Mouse (Mus musculus): Measurements from ENCODE around the gene Dkc1. TPM values are rescaled to one million over a fixed set of nuclear protein-coding genes. Genes with fewer than 3 reads are reported as not detected.

Gene Dkc1
- polyA plus RNA-seq, 1 experiment from 2014 or later, result 208 TPM

- Histone ChIP-seq H3K27ac (ENCODE audit: low read depth, low read length) (no peak overlapping the region), H3K9me3 (ENCODE audit: control insufficient read depth, low read length) (no peaks in the 10 kb centered on the region), H3K4me1 (replicated peaks; ENCODE audit: control insufficient read depth, insufficient read depth, low read length) (no peaks in the 10 kb centered on the region), H3K27me3 (replicated peaks; ENCODE audit: control insufficient read depth, insufficient read depth, low read length) (no peaks in the 10 kb centered on the region), H3K4me2 (no peak overlapping the region; the same call in 1 of the 2 replicates), H3K36me3 (ENCODE audit: control insufficient read depth, insufficient read depth, low read length) (no peaks in the 10 kb centered on the region), H3K9ac (ENCODE audit: low read depth, low read length) (no peak overlapping the region), H3K4me3 (ENCODE audit: low read depth, low read length) (no peak overlapping the region)
- DNase-seq (ENCODE audit: low spot score) (no peak), ATAC-seq (replicated peaks; ENCODE audit: low FRiP score) (no peak)
- 36% methylated on average over 1 of the region's 1 CpGs for WGBS
These were observed 10.0 kb upstream of the Dkc1 start for GRCm38 (mm10) chrX:75085654-75086053.

- peak overlapping the region; percentile 84 for H3K9ac ChIP-seq (ENCODE audit: low read depth, low read length)
- 14% methylated on average over 23 of the region's 23 CpGs for WGBS
- ATAC-seq (replicated peaks; ENCODE audit: low FRiP score), result peak; percentile 40
- peak overlapping the region; percentile 67 for H3K27ac ChIP-seq (ENCODE audit: low read depth, low read length)
- DNase-seq (ENCODE audit: low spot score), result no peak
- H3K4me2 ChIP-seq, result peak overlapping the region; percentile 68
- H3K36me3 ChIP-seq (ENCODE audit: control insufficient read depth, insufficient read depth, low read length), result peaks cover 9% of the 10 kb centered on the region; the same call in 1 of the 2 replicates
- H3K27me3 ChIP-seq (replicated peaks; ENCODE audit: control insufficient read depth, insufficient read depth, low read length), result no peaks in the 10 kb centered on the region
- H3K4me1 ChIP-seq (replicated peaks; ENCODE audit: control insufficient read depth, insufficient read depth, low read length), result no peaks in the 10 kb centered on the region
- H3K9me3 ChIP-seq (ENCODE audit: control insufficient read depth, low read length), result no peaks in the 10 kb centered on the region
- H3K4me3 ChIP-seq (ENCODE audit: low read depth, low read length), result peak overlapping the region; percentile 67
These were observed 613 bp downstream of the Dkc1 start for GRCm38 (mm10) chrX:75096163-75096770.

GRCm38 (mm10) chrX:75098799-75099198 lies 3.1 kb downstream of the Dkc1 start:
- H3K4me2 ChIP-seq, result peak overlapping the region; percentile 46
- no peaks in the 10 kb centered on the region for H3K4me1 ChIP-seq (replicated peaks; ENCODE audit: control insufficient read depth, insufficient read depth, low read length)
- no peaks in the 10 kb centered on the region for H3K27me3 ChIP-seq (replicated peaks; ENCODE audit: control insufficient read depth, insufficient read depth, low read length)
- H3K4me3 ChIP-seq (ENCODE audit: low read depth, low read length), result no peak overlapping the region
- DNase-seq (ENCODE audit: low spot score), result no peak
- no peak overlapping the region for H3K9ac ChIP-seq (ENCODE audit: low read depth, low read length)
- 87% methylated on average over 8 of the region's 8 CpGs for WGBS
- no peaks in the 10 kb centered on the region for H3K9me3 ChIP-seq (ENCODE audit: control insufficient read depth, low read length)
- ATAC-seq (replicated peaks; ENCODE audit: low FRiP score), result no peak
- H3K36me3 ChIP-seq (ENCODE audit: control insufficient read depth, insufficient read depth, low read length), result peaks cover 9% of the 10 kb centered on the region; the same call in 1 of the 2 replicates
- H3K27ac ChIP-seq (ENCODE audit: low read depth, low read length), result no peak overlapping the region

- no peak overlapping the region for H3K27ac ChIP-seq (ENCODE audit: low read depth, low read length)
- ATAC-seq (replicated peaks; ENCODE audit: low FRiP score), result no peak
- H3K9ac ChIP-seq (ENCODE audit: low read depth, low read length), result no peak overlapping the region
- H3K36me3 ChIP-seq (ENCODE audit: control insufficient read depth, insufficient read depth, low read length), result peaks cover 22% of the 10 kb centered on the region; the same call in 1 of the 2 replicates
- no peaks in the 10 kb centered on the region for H3K4me1 ChIP-seq (replicated peaks; ENCODE audit: control insufficient read depth, insufficient read depth, low read length)
- DNase-seq (ENCODE audit: low spot score), result no peak
- H3K4me3 ChIP-seq (ENCODE audit: low read depth, low read length), result no peak overlapping the region
- no peak overlapping the region for H3K4me2 ChIP-seq
- 80% methylated on average over 6 of the region's 6 CpGs for WGBS
- no peaks in the 10 kb centered on the region for H3K27me3 ChIP-seq (replicated peaks; ENCODE audit: control insufficient read depth, insufficient read depth, low read length)
- no peaks in the 10 kb centered on the region for H3K9me3 ChIP-seq (ENCODE audit: control insufficient read depth, low read length)
These were observed 6.6 kb downstream of the Dkc1 start for GRCm38 (mm10) chrX:75102293-75102692.

- Histone ChIP-seq H3K9me3 (ENCODE audit: control insufficient read depth, low read length) (no peaks in the 10 kb centered on the region), H3K27ac (ENCODE audit: low read depth, low read length) (no peak overlapping the region; the same call in 1 of the 2 replicates), H3K4me3 (ENCODE audit: low read depth, low read length) (no peak overlapping the region), H3K27me3 (replicated peaks; ENCODE audit: control insufficient read depth, insufficient read depth, low read length) (no peaks in the 10 kb centered on the region), H3K36me3 (ENCODE audit: control insufficient read depth, insufficient read depth, low read length) (no peaks in the 10 kb centered on the region), H3K4me2 (no peak overlapping the region), H3K4me1 (replicated peaks; ENCODE audit: control insufficient read depth, insufficient read depth, low read length) (no peaks in the 10 kb centered on the region), H3K9ac (ENCODE audit: low read depth, low read length) (no peak overlapping the region)
- ATAC-seq (replicated peaks; ENCODE audit: low FRiP score) (peak; percentile 94), DNase-seq (ENCODE audit: low spot score) (no peak)
These were observed 19.9 kb downstream of the Dkc1 start for GRCm38 (mm10) chrX:75115550-75115949.

- WGBS, result 66% methylated on average over 3 of the region's 3 CpGs
- no peak overlapping the region for H3K27ac ChIP-seq (ENCODE audit: low read depth, low read length)
- no peak for ATAC-seq (replicated peaks; ENCODE audit: low FRiP score)
- no peaks in the 10 kb centered on the region for H3K36me3 ChIP-seq (ENCODE audit: control insufficient read depth, insufficient read depth, low read length)
- H3K27me3 ChIP-seq (replicated peaks; ENCODE audit: control insufficient read depth, insufficient read depth, low read length), result no peaks in the 10 kb centered on the region
- H3K9me3 ChIP-seq (ENCODE audit: control insufficient read depth, low read length), result no peaks in the 10 kb centered on the region
- H3K4me3 ChIP-seq (ENCODE audit: low read depth, low read length), result no peak overlapping the region
- H3K4me2 ChIP-seq, result no peak overlapping the region
- no peak overlapping the region for H3K9ac ChIP-seq (ENCODE audit: low read depth, low read length)
- H3K4me1 ChIP-seq (replicated peaks; ENCODE audit: control insufficient read depth, insufficient read depth, low read length), result no peaks in the 10 kb centered on the region
- DNase-seq (ENCODE audit: low spot score), result no peak
These were observed 30.0 kb downstream of the Dkc1 start for GRCm38 (mm10) chrX:75125606-75126005.

GRCm38 (mm10) chrX:75126893-75127292 lies 31.2 kb downstream of the Dkc1 start:
- DNase-seq (ENCODE audit: low spot score), result no peak
- Histone ChIP-seq H3K9me3 (ENCODE audit: control insufficient read depth, low read length) (no peaks in the 10 kb centered on the region), H3K4me3 (ENCODE audit: low read depth, low read length) (no peak overlapping the region), H3K4me2 (no peak overlapping the region), H3K27me3 (replicated peaks; ENCODE audit: control insufficient read depth, insufficient read depth, low read length) (no peaks in the 10 kb centered on the region), H3K36me3 (ENCODE audit: control insufficient read depth, insufficient read depth, low read length) (no peaks in the 10 kb centered on the region), H3K9ac (ENCODE audit: low read depth, low read length) (no peak overlapping the region), H3K27ac (ENCODE audit: low read depth, low read length) (no peak overlapping the region), H3K4me1 (replicated peaks; ENCODE audit: control insufficient read depth, insufficient read depth, low read length) (no peaks in the 10 kb centered on the region)
- no peak for ATAC-seq (replicated peaks; ENCODE audit: low FRiP score)

- H3K36me3 ChIP-seq (ENCODE audit: control insufficient read depth, insufficient read depth, low read length), result no peaks in the 10 kb centered on the region
- H3K4me1 ChIP-seq (replicated peaks; ENCODE audit: control insufficient read depth, insufficient read depth, low read length), result no peaks in the 10 kb centered on the region
- no peaks in the 10 kb centered on the region for H3K9me3 ChIP-seq (ENCODE audit: control insufficient read depth, low read length)
- H3K4me2 ChIP-seq, result peak overlapping the region; percentile 51
- DNase-seq (ENCODE audit: low spot score), result no peak
- no peak for ATAC-seq (replicated peaks; ENCODE audit: low FRiP score)
- H3K4me3 ChIP-seq (ENCODE audit: low read depth, low read length), result no peak overlapping the region
- H3K9ac ChIP-seq (ENCODE audit: low read depth, low read length), result no peak overlapping the region
- no peaks in the 10 kb centered on the region for H3K27me3 ChIP-seq (replicated peaks; ENCODE audit: control insufficient read depth, insufficient read depth, low read length)
- 0 out of 2 replicates have a peak overlapping the region, but pooled peaks have one; percentile 4 for H3K27ac ChIP-seq (ENCODE audit: low read depth, low read length)
These were observed 32.8 kb downstream of the Dkc1 start for GRCm38 (mm10) chrX:75128333-75128980.

- 43% methylated on average over 2 of the region's 2 CpGs for WGBS
- Histone ChIP-seq H3K9me3 (ENCODE audit: control insufficient read depth, low read length) (no peaks in the 10 kb centered on the region), H3K27me3 (replicated peaks; ENCODE audit: control insufficient read depth, insufficient read depth, low read length) (no peaks in the 10 kb centered on the region), H3K4me2 (peak overlapping the region; percentile 63), H3K36me3 (ENCODE audit: control insufficient read depth, insufficient read depth, low read length) (no peaks in the 10 kb centered on the region), H3K4me1 (replicated peaks; ENCODE audit: control insufficient read depth, insufficient read depth, low read length) (no peaks in the 10 kb centered on the region), H3K27ac (ENCODE audit: low read depth, low read length) (peak overlapping the region; percentile 8; the same call in 1 of the 2 replicates), H3K4me3 (ENCODE audit: low read depth, low read length) (no peak overlapping the region; the same call in 1 of the 2 replicates), H3K9ac (ENCODE audit: low read depth, low read length) (no peak overlapping the region)
- DNase-seq (ENCODE audit: low spot score), result no peak
- peak; percentile 25; the same call in 1 of the 2 replicates for ATAC-seq (replicated peaks; ENCODE audit: low FRiP score)
These were observed 33.8 kb downstream of the Dkc1 start for GRCm38 (mm10) chrX:75129474-75129873.
